Mouse (Mus musculus): ENCODE data around the gene Erc2. TPM values are rescaled to one million over a fixed set of nuclear protein-coding genes. Genes with fewer than 3 reads are reported as not detected.
A peak's percentile ranks its signal among the peaks of the same experiment; 100 is the strongest.

The Erc2 gene
- total and polyA plus RNA-seq, 2 experiments from 2014 or later = 94.0 to 119 TPM

DNA sequence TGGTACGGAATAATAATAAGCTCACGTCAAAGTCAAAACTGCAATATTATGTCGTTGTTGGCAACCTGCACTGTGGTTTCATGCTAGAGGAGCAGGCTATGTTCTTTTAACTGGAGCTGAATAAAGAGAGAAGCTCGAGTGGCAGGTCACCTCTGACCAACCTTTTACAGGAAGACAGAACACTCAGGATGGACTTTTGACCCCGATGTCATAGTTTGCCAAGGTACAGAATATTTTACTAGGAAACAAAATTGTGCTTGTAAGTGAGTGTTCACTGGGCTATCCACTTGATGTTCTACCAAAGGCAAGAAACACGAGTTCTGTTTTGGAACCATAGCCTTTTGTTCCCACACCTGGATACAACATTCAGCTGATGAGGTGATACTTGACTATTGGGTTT is 351.5 kb downstream of the Erc2 start:
- TF ChIP-seq CTCF (IDR thresholded peaks at IDR 0.05) = no peak
- Histone ChIP-seq H3K27ac (ENCODE audit: low read depth, low read length) (no peak overlapping the region), H3K9ac (replicated peaks; ENCODE audit: low read length, poor library complexity, severe bottlenecking) (no peak overlapping the region), H3K4me1 (ENCODE audit: insufficient read depth, low read length) (no peaks in the 10 kb centered on the region), H3K4me3 (ENCODE audit: low read depth, low read length) (no peak overlapping the region), H3K36me3 (ENCODE audit: insufficient read depth, low read length) (no peaks in the 10 kb centered on the region), H3K4me2 (ENCODE audit: low read depth, low read length, poor library complexity, severe bottlenecking) (no peak overlapping the region), H3K9me3 (ENCODE audit: low read length) (no peaks in the 10 kb centered on the region), H3K27me3 (ENCODE audit: insufficient read depth, low read length) (no peaks in the 10 kb centered on the region)
- DNase-seq (ENCODE audit: low spot score) (no peak), ATAC-seq (ENCODE audit: low FRiP score) (no peak)
- 88% methylated on average over 6 of the region's 6 CpGs for WGBS

DNA sequence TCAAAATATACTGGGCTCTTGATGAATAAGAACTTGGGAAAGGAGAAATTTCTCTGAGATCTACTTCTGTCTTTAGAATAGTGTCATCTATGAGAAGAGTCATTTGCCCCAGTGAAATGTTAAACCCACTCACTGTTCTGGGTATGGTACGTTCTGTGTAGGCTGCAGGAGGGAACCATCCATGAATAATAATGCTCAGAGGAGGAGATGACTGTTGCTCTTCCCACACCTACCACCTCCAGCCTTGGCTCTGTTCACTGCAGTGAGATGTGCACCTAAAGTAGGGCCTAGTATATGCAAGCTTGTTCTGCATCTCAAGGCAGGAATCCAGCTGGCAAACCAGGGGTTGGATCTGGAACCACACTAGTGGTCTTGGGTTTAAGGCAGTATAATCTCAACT is 353.4 kb downstream of the Erc2 start:
- Histone ChIP-seq H3K4me1 (ENCODE audit: insufficient read depth, low read length) (no peaks in the 10 kb centered on the region), H3K36me3 (ENCODE audit: insufficient read depth, low read length) (no peaks in the 10 kb centered on the region), H3K27ac (ENCODE audit: low read depth, low read length) (no peak overlapping the region), H3K4me2 (ENCODE audit: low read depth, low read length, poor library complexity, severe bottlenecking) (no peak overlapping the region), H3K4me3 (ENCODE audit: low read depth, low read length) (no peak overlapping the region), H3K27me3 (ENCODE audit: insufficient read depth, low read length) (no peaks in the 10 kb centered on the region), H3K9me3 (ENCODE audit: low read length) (no peaks in the 10 kb centered on the region), H3K9ac (replicated peaks; ENCODE audit: low read length, poor library complexity, severe bottlenecking) (no peak overlapping the region)
- TF ChIP-seq CTCF (IDR thresholded peaks at IDR 0.05) = no peak
- 76% methylated on average over 1 of the region's 1 CpGs for WGBS
- no peak for DNase-seq (ENCODE audit: low spot score)
- ATAC-seq (ENCODE audit: low FRiP score) = no peak

DNA sequence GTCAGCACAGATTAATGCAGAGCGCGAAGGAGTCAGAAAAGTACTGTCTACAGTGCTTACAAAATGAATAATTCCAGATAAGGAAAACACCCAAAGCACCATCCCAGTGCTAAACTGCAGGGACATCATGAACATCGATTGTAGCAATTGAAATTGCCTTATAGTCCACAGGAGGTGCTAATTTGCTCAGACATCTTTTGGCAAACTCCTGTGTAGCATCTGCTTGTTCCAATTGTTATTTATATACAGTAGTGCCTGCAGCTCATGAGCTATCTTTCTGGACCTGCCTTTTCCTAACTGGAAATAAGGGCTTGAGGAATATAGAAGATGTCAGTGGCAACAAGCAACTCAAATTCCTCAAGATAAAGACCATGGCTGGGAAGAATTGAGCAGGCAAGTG is 362.5 kb downstream of the Erc2 start:
- ATAC-seq (ENCODE audit: low FRiP score) (no peak), DNase-seq (ENCODE audit: low spot score) (peak; percentile 66)
- Histone ChIP-seq H3K27ac (ENCODE audit: low read depth, low read length) (no peak overlapping the region), H3K4me3 (ENCODE audit: low read depth, low read length) (no peak overlapping the region), H3K9ac (replicated peaks; ENCODE audit: low read length, poor library complexity, severe bottlenecking) (no peak overlapping the region), H3K4me1 (ENCODE audit: insufficient read depth, low read length) (no peaks in the 10 kb centered on the region), H3K36me3 (ENCODE audit: insufficient read depth, low read length) (no peaks in the 10 kb centered on the region), H3K4me2 (ENCODE audit: low read depth, low read length, poor library complexity, severe bottlenecking) (no peak overlapping the region), H3K9me3 (ENCODE audit: low read length) (no peaks in the 10 kb centered on the region), H3K27me3 (ENCODE audit: insufficient read depth, low read length) (no peaks in the 10 kb centered on the region)
- 0 out of 2 replicates have a peak, but pooled peaks have one; percentile 13 for TF ChIP-seq CTCF (IDR thresholded peaks at IDR 0.05)
- 69% methylated on average over 3 of the region's 3 CpGs for WGBS

DNA sequence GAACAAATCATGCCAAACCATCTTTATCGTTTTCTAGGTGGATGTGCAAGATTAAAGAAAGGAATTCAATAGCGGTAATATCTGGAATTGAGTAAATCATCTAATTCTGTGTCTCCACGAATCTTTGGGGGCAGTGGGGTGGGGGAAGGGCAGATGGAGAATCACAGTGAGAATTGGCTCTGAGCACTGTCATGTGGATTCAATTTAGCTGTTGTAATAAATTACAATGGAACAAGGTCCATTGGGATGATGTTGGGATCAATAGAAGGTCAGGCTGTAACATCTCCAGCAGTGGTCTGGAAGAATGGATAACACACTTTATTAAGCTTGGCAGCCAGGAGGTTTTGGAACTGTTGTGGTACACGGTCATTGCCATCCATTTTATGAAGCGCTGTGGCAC is 363.0 kb downstream of the Erc2 start:
- Histone ChIP-seq H3K9me3 (ENCODE audit: low read length) (no peaks in the 10 kb centered on the region), H3K27me3 (ENCODE audit: insufficient read depth, low read length) (no peaks in the 10 kb centered on the region), H3K36me3 (ENCODE audit: insufficient read depth, low read length) (no peaks in the 10 kb centered on the region), H3K27ac (ENCODE audit: low read depth, low read length) (no peak overlapping the region), H3K4me3 (ENCODE audit: low read depth, low read length) (no peak overlapping the region), H3K4me2 (ENCODE audit: low read depth, low read length, poor library complexity, severe bottlenecking) (no peak overlapping the region), H3K9ac (replicated peaks; ENCODE audit: low read length, poor library complexity, severe bottlenecking) (no peak overlapping the region), H3K4me1 (ENCODE audit: insufficient read depth, low read length) (no peaks in the 10 kb centered on the region)
- no peak for ATAC-seq (ENCODE audit: low FRiP score)
- DNase-seq (ENCODE audit: low spot score) = peak; percentile 63
- 76% methylated on average over 5 of the region's 5 CpGs for WGBS
- TF ChIP-seq CTCF (IDR thresholded peaks at IDR 0.05) = no peak

DNA sequence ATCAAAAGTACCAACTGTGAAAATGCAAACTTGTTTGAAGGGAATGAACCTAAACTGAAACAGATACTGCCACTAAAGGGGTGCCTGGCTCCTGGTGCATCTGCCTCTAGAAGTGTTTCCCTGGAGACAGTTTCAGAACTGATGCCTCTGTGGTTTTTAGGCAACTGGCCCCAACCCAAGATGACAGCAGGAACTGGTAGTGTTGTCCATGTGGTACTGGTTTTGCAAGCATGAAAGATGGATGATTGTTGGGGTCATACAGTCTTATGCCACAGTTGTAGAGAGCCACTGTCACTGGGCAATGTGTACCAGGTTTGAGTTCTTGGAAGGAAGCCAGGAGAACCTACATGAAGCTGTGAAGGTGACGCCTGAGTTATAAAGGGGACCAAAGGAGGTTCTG is 365.2 kb downstream of the Erc2 start:
- H3K9ac ChIP-seq (replicated peaks; ENCODE audit: low read length, poor library complexity, severe bottlenecking) = no peak overlapping the region
- H3K9me3 ChIP-seq (ENCODE audit: low read length) = no peaks in the 10 kb centered on the region
- no peak for TF ChIP-seq CTCF (IDR thresholded peaks at IDR 0.05)
- no peak overlapping the region for H3K4me3 ChIP-seq (ENCODE audit: low read depth, low read length)
- ATAC-seq (ENCODE audit: low FRiP score) = no peak
- H3K36me3 ChIP-seq (ENCODE audit: insufficient read depth, low read length) = no peaks in the 10 kb centered on the region
- no peaks in the 10 kb centered on the region for H3K4me1 ChIP-seq (ENCODE audit: insufficient read depth, low read length)
- no peaks in the 10 kb centered on the region for H3K27me3 ChIP-seq (ENCODE audit: insufficient read depth, low read length)
- DNase-seq (ENCODE audit: low spot score) = no peak
- H3K4me2 ChIP-seq (ENCODE audit: low read depth, low read length, poor library complexity, severe bottlenecking) = no peak overlapping the region
- no peak overlapping the region for H3K27ac ChIP-seq (ENCODE audit: low read depth, low read length)
- 88% methylated on average over 1 of the region's 1 CpGs for WGBS

DNA sequence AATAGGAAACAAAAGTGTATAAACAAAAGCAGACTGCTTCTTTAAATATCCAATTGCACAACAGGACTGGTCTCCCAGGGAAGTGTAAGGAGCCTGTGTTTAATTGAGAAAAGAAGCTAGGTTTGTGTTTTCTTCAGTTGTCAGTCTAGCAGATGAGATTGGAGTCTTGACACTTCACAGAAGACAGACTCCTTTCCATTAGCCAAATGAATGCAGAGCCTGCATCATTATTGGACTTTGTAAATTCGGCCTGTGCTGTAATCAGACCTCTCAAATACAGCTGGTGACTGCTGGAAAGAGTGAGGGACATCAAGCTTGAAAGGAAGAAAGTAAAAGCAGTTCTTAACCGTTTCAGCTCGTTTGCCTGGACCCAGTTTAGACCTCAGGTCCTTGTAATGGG is 376.3 kb downstream of the Erc2 start:
- Histone ChIP-seq H3K4me2 (ENCODE audit: low read depth, low read length, poor library complexity, severe bottlenecking) (no peak overlapping the region), H3K4me3 (ENCODE audit: low read depth, low read length) (no peak overlapping the region), H3K36me3 (ENCODE audit: insufficient read depth, low read length) (no peaks in the 10 kb centered on the region), H3K27ac (ENCODE audit: low read depth, low read length) (no peak overlapping the region), H3K4me1 (ENCODE audit: insufficient read depth, low read length) (no peaks in the 10 kb centered on the region), H3K27me3 (ENCODE audit: insufficient read depth, low read length) (no peaks in the 10 kb centered on the region), H3K9ac (replicated peaks; ENCODE audit: low read length, poor library complexity, severe bottlenecking) (no peak overlapping the region), H3K9me3 (ENCODE audit: low read length) (no peaks in the 10 kb centered on the region)
- WGBS = 64% methylated on average over 3 of the region's 3 CpGs
- no peak for TF ChIP-seq CTCF (IDR thresholded peaks at IDR 0.05)
- DNase-seq (ENCODE audit: low spot score) = no peak
- no peak for ATAC-seq (ENCODE audit: low FRiP score)

All from midbrain, postnatal 0 days (tissue).